Mouse (Mus musculus) cerebellum, adult 11 months (tissue): Measurements from ENCODE around the gene Sgk1.
"Not testable (repeated sequence)": the region's sequence is repeated elsewhere in the genome, so short reads cannot be mapped to it uniquely, and the experiment has no call there.

Source experiments
- DNase-seq: peaks from one replicate; pipeline ENCODE4 v3.0.0; 2022

The Sgk1 gene

DNA sequence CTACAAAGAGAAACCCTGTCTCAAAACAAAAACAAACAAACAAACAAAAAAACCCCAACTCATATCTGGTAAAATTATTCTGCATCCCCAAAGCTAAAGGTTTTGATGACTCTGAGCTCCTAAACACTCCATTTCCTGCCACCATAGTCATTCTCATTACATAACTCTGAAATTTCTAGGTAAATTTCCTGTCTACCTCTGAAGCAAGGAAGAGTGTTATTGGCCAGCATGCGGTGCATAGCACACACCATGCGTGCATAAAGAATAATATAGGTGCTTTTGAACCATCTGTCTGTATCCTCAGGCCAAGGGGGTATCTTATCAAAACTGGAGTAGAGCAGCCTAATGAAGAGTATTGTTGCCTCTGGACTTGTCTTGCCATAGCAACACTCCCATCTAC is 13.8 kb upstream of the Sgk1 start:
- no peak for DNase-seq

DNA sequence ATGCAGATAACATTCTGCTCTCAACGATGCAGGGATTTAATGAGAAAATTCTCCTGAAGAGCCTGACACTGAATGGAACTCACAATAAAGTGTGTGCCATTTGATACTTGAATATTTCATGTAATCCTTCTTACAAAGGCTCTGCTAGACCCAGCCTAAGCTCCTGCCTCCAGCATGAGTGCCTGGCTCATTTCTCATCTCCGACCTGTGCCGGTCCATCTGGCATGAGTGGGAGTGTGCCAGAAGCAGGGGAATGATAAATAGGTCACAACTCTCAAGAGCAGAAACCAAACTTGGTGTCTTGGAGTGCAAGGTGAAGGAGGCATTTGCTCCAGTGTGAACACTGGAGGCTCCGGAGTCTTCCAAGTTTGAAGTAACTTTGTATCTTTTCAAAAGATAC is 13.4 kb upstream of the Sgk1 start:
- peak; percentile 84 for DNase-seq

DNA sequence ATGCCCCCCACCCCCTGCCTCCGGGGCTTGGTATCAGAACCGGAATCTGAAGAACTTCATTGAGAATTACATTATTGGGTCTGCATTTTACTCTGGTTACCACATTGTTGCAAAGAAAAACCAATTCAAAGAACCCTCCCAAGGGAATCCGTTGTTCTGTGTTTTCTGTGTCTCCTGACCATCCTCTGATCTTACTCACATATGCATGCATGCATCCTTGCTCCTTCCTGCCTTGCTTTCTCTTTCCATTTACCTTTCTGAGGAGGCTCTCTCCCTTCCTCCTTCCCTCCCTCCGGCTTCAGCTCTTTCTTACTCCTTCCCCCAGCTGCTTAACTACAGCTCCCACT is 174 bp upstream of the Sgk1 start:
- no peak for DNase-seq

DNA sequence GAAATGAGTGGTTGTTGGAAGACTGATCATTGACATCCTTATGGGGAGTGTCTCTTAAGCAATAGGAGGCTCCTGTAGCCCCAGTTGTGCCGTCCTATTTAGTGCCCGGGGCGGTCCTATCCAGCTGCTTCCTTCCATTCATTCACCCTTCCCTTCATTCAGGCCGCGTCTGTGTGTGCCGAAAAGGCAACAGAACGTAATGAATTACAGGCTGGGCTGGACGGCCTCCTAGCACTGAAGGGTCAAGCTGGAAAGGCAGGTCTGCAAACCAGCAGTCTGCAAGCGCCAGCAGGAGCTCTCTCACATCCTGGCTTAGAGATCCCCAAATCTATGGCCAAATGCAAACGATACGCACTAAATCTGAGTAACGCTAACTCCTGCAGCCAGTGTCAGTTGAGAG is 1.6 kb downstream of the Sgk1 start:
- peak; percentile 45 for DNase-seq

DNA sequence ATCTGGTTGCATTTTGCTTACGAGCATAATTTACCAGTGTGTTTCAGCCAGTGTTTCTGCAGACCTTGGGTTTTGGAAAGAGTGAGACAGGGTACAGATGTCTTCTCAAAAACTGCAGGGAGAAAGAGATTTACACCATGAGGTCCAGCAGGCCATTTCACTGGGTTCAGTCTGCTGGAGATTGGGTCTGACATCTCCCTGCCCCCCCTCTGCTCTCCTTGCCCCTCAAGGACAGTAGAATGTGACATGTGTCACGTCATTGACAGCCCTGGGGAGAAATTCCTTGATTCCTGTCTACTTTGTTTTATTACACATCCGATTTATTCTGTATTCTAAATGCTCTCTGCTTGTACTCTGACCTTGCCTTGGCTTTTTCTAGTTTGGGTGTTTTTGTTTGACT is 2.5 kb downstream of the Sgk1 start:
- DNase-seq = no peak

DNA sequence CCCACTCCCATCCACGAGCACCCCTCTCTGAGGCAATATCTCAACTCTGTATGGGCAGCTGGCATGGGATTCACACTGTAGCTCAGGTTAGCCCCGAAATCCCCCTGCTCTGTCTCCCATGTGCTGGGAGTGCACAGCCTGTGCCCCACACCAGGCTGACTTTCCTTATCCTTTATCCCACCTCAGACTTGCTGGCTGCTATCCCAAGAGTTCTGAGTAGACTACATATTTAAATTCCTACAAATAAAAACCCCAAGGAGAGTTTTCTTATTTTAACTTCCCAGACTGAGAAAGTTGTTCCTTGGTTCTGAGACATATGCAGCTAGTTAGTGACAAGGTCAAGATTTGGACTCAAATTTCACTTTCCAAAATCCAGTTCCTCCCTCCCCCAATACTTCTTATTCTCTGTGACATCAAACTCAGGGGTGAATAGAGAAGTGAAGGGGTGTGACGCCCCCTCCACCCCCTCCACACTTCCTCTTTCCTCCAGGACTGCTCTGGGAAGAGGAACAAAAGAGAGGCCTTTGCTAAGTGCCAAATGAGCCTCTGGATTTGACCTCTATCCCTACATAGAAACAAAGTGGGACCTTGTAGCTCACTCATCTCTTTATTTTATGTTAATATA is 7.3 kb downstream of the Sgk1 start:
- no peak for DNase-seq

DNA sequence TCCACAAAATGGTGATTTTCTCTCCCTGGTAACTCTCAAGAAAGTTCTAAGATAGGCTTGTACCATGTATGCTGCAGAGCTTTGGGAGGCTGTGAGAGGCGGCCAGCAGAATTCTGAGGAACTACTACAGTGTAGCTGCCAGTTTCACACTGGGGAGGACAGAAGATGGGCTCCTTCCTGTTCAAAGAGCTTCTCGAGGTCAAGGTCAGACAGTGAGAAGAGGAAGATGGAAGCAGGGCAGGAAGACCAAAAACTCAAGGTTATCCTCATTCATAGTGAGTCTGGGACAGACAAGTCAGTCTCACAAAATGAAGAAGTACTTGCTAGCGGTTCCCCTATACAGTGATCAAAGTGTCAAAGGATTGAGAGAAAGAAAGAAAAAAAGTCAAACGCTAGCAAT is 8.3 kb downstream of the Sgk1 start:
- no peak for DNase-seq

DNA sequence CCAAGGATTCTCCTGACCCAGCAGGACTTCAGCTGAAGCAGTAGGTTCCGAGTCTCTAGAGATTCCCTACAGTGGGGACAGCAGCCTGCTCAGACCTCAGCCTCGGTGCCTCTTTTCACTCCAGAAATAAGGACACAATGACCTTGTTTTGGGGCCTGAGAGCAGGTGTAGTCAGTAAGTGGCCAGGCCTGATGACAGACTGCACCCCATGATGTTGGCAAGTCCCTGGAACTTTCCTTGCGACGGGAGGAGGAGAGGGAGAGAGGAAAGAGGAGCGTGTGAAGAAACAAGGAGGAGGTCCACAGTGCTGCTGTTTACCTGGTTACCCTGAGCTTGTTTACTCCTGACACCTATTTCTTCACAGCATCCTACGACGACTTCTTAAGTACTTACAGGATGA is 9.5 kb downstream of the Sgk1 start:
- peak; percentile 79 for DNase-seq

DNA sequence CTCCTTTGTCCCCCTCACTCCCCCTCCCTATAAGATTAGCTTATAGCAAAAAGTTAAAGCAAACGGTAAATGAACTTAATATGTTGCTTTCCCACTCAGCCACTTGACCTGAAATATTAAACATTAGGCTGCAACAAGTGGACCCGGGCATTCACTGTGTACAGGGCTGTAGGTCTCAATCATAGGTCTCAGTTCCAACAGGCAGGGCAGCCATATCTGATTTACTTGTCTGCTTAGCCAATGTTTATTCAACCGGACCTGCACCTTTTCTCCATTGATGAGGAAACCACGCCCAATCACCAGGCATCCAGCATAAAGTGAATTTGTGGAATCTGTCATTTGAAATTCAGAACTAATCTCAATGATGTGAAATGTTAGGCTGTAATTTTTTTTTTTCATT is 10.1 kb downstream of the Sgk1 start:
- DNase-seq = no peak

DNA sequence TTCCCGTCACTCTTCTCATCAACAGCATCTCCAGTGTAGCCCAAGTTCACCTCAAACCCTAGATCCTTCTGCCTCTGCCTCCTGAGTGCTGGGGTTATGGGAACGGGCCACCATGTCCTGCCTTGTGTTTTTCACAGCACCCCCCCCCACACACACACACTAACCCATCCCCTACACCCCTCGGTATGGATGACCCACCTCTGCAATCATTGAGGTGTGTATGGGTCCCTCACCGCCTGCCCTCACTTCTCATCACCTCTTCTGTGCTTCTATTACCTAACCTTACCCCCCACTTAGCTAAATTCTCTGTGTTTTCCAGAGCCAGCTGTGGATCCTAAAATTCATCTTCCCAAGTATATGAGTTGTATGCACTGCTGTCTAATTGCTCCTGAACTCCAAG is 16.4 kb downstream of the Sgk1 start:
- no peak for DNase-seq

DNA sequence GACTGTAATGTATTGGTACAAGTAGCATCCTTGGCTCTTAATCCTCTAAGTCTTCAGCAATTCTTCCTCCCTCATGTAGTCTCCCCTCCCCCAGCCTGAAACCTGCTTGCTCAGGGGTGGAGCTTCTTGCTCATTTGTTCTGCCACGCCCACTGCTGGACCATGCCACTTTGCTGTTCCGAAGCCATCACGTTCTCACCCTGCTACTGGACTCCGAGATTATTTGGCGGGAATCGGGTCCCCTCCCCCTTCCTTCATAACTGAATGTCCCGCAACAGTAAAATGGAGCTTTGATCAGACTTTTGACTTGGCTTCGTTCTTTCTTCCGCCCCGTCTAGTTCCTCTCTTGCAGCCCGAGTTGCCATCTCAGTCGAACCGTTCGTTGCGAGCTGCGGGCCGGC is 16.9 kb downstream of the Sgk1 start:
- DNase-seq = not testable (repeated sequence)

DNA sequence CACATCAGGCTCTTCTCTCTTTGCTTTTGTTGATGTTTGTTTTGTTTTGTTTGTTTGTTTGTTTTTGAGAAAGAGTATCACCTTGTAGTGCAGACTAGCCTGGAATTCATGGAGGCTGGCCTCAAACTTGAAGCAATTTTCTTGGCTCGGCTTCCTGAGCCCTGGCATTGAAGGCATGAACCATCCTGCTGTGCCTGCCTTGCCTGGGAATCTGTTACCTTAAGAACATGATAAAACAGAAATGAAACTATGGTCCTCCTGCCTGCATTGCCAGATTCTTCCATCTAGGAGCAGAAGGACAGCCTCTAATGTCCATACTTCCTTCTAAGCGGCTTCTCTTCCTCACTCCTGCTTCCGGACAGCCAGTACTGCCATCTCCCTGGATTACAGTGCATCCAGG is 17.4 kb downstream of the Sgk1 start:
- DNase-seq = peak; percentile 64

DNA sequence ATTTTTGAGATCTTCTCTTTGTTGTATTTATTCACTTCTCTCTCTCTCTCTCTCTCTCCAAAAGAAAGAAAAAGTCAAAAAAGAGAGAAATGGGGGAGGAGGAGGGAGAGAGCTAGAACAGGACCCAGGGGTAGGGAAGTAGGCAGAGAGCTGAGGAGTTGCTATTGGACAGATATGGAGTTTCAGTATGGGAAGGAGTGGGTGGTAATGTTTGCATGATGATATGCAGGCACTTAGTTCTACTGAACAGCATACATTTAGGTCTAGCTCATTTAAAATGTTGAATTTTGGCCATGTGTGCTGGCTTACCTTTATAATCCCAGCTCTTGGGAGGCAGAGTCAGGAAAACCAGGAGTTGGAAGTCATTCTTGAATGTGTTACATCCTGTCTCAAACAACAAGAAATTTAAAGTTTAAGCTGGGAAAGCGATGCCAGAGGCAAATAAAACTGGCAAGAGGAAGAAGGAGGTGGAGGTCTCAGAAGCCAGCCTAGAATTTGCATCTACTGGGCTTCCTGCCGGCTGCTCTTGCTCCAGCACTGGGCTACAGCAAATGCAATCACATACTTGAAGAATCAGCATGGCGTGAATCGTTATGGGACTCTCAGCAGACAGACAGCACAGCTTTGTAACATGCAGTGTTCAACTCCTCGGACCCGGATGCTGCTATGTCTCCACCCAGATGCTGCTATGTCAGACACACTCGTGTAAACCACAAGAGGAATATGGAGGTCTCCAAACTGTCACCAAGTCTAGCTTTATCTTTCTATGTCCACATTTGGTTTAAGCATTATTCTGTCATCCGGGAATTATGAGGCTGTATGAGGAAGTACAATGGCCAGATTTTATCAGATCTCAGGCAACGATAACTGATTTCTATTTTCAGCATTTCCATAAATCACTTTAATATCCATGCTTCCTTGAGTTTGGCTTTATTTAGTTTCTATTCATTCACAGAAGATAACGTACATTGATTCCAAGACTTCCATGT is 20.5 kb downstream of the Sgk1 start:
- no peak for DNase-seq

DNA sequence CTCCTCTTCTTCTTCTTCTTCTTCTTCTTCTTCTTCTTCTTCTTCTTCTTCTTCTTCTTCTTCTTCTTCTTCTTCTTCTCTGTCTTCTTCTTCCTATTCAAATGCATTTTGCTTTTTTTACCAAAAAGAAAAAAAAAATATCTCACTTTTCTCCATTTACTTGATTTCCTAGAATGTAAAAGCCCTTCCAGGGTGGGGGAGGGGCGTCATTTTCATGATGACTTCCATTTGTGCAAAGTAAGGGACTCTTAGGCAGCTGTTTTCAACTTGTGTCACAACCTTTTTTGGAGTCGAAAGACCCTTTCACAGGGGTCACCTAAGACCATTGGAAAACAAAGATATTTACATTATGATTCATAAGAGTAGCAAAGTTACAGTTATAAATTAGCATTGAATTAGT is 22.2 kb downstream of the Sgk1 start:
- no peak for DNase-seq

DNA sequence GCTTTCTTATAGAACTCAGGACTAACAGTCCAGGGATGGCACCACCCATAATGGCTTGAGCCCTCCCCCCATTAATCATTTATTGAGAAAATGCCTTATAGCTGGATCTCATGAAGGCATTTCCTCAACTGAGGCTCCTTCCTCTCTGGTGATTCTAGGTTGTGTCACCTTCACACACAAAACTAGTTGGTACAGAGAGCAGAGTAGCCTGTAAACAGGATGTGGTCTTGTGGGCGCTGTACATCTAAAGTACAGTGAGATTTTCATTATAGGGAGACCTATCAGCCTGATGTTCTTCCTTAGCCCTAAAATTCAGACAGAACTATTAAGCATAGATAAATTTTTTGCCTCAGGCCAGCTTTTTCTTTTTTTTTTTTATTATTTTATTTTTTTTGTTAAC is 23.6 kb downstream of the Sgk1 start:
- no peak for DNase-seq

DNA sequence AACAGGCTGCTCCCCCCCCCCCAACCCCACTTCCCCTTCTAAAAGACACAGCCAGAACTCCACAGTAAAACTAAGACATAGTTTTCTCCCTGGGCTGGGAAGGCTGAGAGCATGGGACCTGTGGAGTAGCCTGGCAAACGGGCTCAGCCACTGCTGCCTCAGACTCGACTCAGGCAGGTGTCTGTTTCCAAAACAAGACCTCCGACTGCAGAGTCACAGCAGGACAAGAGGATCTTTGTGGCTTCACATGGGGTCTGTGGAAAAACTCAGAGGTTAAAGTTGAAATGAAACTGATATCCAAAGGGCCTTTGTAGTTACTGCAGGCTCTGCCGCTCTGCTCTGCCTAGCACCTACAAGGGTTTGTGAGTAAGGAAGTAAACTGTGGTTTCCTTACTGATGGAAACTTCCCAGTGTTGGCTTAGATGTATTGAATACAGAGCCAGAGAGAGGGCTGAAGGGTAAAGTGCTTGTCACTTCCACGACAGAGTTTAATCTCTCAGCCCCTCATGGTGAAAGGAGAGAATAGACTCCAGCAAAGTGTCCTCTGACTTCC is 25.0 kb downstream of the Sgk1 start:
- DNase-seq = no peak

DNA sequence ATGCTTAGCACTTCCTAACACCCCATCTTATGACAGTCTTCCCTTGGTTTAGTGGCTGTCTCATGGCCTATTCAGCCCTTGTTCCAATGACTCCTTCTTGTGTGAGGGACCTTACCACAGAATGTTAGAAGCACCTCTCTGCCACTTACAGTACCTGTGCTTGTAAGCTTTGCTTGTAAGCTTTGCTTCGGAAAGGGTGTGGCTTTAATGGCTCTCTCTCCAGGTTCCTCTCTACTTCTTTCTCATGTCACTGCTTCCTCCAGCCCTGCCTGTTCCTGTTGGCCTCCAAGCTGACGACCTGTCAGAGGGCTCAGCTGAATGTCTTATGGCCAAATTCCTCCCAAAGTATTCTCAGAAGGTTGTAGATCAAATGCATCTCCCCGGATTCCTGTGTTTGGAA is 25.8 kb downstream of the Sgk1 start:
- no peak for DNase-seq

DNA sequence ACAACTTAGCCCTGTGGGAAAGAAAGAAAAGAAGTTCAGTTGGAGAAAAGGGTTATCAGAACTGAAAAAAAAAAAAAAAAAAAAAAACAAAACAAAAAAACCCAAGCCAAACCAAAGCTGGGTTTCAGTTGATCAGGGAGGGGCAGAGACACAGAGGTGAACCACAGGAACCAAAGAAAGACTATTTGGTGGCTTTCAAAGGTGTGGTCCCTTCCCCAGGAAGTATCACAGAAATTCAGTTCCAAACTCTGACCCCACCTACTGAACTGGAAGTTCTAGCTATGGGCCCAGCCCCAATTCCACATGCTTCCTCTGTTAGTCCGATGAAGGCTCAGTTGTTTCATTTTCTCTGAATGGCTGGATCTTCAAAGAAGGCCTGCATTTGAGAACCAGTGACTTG is 26.7 kb downstream of the Sgk1 start:
- DNase-seq = no peak

DNA sequence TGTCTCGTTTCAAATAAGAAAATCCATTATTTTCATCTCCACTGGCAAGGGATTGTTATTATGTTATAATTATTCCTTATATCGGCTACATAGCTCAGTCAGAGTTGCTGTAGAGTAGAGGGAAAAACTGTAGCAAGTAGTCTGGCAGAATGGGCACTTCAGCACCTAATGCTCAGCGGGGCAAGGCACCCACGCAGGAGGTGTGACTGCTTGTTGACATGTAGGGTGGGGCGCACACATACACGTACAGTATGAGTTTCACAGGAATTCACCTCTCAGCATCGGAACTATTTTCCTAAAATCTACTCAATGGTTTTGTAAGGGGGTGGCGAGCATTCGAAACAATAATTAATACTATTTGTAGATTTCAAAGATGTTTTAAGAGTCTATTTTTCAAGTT is 28.4 kb downstream of the Sgk1 start:
- no peak for DNase-seq

DNA sequence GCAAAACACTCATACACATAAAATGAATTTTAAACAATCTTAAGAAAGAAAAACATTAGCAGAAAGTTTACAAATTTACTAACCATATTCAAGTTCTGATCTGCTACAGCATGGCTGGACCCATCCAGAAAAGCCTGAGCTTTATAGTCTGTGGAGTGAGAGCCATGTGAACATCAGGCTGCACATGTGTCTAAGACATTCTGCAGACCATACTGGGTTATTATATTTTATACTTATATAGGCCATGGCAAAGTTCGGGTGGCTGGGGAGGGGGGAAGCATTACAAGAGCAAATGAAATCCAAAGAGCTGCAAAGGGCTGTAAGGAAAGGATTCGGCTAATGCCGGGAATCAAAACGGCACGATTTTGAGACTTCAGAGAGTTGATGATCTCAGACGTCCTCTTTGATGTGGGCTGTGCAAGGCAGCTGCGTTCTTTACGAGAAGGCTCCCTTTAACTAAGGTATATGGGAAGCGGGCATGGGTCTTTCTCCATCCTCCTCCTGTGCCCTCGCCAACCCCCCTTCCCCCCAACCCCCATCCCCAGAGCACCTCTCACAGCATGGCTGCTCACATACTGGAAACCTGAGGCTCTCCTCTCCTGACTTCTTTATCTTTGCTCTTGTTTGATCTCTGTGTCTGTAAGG is 29.4 kb downstream of the Sgk1 start:
- DNase-seq = no peak

DNA sequence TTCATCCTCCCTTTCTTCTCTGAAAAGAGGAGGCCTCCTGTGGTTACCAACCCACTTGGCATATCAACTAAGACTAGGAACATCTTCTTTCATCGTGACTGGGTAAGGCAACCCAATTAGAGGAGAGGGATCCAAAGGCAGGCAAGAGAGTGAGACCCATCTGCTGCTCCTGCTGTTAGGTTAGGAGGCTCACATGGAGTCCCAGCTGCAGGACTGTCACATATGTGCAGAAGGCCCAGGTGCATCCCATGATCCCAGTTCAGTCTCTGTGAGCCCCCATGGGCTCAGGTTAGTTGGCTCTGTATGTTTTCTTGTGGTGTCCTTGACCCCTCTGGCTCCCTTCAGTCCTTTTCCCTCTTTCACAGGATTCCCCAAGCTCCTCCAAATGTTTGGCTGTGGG is 32.8 kb downstream of the Sgk1 start:
- DNase-seq = no peak

DNA sequence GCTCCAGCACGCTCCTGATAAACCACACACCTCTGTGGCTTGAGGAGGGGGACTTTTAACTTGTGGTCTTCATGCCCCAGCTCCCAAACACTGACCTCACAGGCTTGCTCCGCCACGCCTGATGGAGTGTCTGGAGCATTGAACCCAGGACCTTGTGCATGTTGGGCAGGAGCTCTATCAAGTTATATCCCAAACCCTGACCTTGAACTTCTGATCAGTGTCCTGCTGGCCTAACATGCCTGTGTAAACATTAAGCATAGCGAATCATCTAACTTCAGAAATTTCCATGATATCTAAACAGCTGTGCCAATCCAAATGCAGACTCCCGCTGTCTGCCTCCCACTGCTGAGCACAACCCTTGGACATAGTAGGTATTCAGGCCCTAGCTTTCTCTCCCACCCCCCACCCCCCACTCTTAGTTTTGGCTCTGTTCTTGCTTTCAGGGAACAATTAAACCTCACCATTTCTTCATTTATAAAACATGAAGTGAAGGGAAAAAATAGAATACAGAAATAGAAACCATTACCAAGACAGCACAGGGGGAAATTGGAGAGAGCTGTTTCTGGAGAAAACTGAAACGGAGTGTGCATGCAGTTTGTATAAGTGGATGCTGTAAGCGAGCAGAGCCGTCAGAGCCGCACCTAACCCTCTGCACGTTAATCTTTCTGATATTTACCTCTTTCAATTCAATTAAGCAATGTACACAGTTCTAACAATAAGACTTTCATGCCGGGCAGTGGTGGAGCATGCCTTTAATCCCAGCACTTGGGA is 34.5 kb downstream of the Sgk1 start:
- DNase-seq = no peak
